Mouse (Mus musculus) lung, postnatal 25 days (tissue): ENCODE measurements at regions not wholly inside any gene's neighbourhood (a gene's known extent, or its start where the extent isn't known, plus 50 kb on each side); places are given as distances from the start of the nearest gene placed in this dataset.

Source experiments
- DNase-seq: peaks from one replicate; pipeline ENCODE4 v3.0.0; 2022; ENCODE audit warnings: low spot score

DNA sequence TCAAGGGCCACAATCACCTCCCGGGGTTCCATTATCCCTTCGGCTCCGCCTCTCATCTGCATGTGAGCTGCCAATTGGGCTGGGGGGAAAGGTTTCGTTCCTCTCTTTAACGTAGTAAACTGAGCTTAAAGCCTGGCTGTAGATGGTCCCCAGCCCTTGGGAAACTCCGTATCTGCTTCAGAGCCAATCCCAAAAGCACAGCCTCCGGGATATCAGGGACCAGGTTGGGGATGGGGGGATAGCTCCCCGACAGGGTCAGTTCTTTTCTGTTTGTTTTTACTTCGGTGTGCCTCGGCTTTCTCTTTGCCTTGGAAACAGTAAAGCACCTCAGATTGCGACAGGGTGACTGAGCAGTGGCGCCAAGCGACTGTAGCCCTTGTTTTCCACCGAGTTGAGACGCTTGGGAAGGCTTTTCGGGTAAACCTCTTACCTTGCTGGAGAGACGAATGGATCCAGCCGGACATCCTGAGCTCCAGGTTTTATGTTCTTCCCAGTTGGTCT is 64.5 kb downstream of the Tfap2c start:
- no peak for DNase-seq

DNA sequence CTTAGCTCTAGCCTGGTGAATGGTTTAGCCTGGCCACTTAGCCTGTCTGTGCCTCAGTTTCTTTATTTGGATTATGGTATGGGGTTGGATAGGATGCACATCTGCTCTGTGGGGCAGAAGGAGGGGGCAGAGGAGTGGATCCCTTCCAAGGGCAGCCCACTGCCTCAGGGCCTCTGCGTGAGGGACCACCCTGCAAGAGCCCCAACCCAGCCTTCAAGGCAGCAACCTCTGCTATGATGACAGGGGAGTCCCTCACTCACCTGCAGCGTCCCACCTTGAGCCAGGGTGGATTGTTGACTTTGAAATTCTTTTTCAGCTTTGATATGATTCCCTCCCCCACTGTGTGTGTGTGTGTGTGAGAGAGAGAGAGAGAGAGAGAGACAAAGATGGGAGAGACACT is 65.8 kb downstream of the Tfap2c start:
- DNase-seq, result no peak

DNA sequence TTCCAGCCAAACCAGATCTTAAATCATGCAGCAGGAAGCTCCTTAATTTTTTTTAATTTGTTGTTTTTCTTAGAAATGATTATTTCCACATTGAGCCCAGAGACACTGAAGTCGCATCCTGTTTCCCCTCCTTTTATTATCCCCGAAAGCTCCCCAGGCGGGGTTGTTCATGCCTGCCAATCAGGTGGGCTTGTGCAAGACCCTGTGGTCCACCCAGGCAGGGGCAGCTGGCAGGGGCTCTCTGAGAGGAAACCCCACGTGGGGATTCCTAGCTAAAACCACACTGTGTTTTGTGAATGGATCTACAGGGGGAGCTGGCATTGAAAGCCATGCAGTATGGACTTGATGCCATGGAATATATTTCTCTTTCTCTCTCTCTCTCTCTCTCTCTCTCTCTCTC is 66.2 kb downstream of the Tfap2c start:
- no peak for DNase-seq

DNA sequence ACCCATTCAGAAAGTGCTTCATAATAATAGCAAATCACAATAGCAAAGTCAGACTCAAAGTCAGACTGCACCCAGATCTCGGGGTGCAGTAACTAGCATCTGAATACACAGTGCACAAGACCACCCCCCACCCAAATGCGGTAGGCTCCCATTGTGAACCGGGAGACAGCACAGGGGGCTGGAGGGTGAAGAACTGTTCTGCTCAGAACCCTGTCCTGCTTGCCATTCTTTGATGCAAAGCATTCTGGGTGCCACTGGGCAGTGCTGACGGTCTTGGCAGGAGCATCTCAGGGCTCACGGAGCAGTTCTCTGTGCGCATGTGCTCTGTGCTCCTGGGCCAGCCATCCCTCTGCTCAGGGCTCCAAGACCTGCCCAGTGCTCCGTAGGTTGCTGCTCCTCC is 69.8 kb downstream of the Tfap2c start:
- no peak for DNase-seq

DNA sequence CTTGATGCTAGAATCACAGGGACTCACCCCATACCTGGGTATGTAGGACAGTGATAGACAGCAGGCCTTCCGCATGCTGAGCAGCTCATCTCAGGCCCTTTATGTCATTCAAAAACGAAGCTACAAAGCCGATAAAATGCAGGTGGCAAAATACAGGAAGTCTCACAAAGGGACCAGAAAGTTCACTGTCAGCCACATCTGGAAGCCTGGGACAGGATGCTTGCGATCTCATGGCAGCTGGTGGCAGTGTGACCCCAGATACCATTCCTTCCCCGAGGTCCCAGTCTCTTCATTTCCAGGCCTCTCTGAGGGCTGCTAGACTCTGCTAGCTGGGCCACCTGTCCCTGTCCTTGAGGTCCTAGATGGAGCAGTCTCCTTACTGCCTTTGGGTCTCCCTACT is 70.6 kb downstream of the Tfap2c start:
- DNase-seq, result no peak

DNA sequence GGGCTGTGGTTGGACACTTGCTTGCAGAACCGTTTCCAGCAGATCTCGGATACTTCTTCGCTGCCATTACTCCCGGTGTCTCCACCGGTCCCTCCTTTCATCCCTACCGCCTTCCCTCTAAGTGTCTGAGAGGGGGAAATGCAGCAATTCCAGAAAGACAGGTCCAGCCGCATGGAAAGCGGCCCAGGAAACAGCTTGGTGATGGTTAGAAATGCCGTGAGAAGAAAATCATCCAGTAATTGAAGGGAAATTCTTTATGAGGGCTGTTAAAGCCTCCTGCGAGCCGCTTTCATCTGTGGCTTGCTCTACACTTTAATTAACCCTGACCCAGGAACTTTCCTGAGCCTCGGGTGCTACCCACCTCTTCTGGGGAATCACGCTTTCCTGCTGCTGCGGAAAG is 74.3 kb downstream of the Tfap2c start:
- no peak for DNase-seq

DNA sequence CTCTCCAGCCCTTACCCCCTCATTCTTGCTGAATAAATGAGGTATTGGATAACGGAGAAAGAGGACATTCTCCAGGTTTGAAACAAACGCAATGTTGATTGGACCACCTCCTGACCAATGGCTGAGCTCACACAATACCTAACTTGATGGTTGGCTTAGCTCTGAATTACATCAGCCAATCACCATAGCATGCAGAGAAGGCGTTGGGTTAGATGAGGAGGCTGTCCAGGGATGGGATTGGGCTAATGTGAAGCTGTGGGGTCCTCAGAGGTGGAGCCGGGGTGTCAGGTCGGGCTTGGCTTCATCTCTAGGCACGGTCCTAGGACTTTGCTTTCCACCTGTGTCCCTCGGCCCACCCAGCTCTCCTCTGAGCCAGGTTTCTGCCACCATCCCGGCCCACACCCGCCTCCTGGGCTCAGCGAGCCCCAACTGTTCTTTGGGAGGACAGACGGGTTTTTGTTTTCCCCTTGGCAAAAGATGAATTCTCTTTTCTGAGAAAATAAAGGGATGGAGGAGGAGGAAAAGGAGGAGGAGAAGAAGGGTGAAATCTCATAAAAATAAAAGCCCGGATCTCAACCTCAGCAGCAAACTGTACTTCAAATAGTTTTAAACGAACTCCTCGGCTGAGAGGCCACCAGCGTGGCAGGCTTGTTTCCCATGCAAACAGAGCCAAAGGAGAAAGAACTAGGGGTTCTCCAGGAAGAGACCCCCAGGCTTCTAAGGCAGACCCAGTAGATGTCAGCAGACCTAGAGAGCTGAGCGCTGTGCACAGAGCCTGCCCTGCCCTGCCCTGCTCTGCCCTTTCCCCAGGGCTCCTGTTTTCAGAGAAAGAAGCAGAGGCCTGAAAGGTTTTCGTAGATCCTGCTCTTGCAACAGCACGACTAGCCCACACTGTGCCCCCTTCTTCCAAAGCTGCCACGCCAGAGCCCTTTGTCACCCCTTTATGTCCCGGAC is 78.2 kb downstream of the Tfap2c start:
- no peak for DNase-seq

DNA sequence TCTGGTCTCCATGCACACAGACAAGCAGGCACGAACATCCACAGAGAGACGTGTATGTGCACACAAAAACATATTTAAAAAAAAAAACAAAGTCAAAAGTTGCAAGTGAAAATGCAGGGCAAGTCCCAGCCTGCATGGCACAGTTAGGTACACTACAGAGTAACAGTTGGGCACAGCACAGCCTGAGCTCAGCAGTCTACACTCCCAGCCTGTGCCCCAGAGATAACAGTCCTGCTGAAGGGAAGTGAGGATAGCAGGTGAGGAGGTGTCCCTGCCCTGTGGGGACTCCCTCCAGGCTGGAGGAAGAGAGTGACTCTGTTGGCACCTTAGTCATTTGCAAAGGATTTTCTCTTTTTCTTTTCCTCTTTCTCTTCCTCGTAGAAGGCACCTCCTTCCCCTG is 80.9 kb downstream of the Tfap2c start:
- no peak for DNase-seq

DNA sequence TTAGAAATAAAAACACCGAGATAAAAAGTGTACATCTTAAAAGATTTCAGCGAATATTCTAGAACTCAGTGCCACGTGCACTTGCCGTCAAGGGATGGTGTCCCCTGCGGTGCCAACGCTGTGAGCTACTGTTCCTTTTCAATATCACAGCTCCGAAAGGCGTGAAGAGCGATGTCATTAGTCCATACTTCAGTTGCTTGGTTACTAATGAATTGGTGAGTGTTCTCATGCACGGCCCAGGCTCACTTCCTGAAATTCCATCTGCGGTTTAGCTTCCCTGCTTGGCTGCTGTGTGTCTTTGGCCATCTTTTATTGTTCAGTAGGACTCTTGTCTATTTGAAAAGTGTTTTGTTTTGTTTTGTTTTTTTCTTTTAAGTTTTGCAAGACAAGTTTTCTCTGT is 93.2 kb downstream of the Tfap2c start:
- no peak for DNase-seq

DNA sequence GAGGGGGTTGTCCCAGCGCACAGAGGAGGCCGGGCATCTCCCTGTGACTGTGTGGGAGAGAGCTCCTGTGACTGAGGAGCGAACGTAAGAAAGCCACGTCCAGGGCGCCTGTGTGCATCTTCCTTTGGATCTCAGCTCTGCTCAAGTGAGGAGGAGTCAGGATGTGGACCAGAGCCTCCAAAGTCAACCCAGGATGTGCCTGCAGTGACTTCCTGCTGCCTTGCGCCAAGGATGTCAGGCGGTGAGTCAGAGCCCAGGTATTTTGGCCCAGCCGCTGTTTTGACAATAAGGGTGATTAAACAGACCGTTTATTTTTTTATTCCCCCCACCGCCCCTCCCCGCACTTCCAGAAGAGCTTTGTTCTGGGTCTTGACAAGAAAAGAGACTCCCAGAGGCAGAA is 94.5 kb downstream of the Tfap2c start:
- DNase-seq, result peak; percentile 24

DNA sequence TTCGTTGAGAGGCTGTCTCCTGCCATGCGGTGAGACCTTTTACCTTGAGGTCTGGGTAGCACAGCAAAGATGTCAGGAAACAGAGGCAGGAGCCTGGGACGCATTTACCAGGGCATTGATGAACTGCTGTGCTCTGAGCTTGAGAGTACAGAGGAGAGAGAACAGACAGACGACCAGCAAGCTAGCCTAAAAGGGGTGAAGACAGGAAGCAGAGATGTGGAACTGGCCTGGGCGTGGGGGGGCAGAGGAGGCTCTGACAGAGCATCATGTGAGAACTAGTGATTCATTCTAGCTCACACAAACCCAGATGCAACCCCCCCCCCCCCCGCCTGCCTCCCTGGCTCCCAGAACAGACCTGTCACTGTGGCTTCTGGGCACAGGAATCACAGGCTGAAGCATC is 95.1 kb downstream of the Tfap2c start:
- DNase-seq, result no peak

DNA sequence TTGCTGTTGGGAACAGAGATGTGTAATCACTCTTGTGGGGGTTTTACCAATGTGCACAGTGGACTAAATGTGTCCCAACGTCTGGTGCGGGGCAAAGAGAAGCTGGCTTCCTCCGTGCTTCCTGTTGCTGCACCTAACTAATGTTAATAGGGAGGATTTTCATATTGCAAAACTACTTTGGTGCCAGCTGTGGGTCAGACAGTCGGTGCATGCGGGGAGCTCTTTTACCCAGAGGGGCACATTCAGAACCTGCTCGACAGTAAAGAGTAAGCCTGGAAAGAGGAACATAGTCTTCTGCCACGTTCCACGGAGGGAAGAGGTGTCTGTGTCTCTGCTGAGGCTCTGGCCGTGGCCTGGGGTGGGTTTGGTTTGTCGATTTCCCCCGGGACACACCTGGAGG is 98.7 kb downstream of the Tfap2c start:
- DNase-seq, result no peak

DNA sequence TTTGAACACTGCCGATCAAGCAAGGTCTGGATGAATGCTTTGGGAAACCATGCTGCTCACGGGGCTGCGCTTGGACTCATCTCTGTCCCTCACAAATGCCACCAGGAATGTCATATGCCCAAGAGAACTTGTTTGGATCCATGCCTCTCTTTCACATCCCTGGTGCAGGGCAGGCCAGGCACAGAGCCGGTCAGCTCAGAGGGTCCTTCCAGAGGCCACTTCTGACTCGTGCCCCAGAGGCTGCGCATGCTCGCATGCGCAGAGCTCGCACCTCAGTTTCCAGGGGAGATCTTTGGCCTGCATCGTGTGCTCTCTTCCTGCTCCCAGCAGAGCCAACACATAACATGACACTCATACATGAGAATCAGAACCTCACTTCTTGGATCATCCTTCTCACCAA is 111.1 kb downstream of the Tfap2c start:
- DNase-seq, result no peak

DNA sequence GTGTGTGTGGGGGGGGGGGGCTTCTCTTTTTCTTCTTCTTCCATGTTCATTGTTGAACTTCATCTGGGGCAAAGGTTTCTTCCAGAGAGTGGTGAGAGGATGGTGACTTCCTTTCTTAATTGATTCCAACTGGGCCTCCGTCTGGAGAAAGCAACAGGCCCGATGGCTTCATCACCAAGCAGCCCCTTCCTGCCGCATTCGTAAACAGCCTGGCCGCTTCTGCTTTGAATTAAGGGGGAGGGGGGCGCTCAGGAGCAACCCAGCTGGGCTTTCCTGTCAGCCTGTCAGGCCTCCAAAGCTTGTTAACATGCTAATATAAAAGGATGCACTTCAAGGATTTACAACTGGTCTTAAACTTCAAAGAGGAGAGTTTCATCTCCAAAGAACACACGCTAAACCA is 111.5 kb downstream of the Tfap2c start:
- DNase-seq, result no peak

DNA sequence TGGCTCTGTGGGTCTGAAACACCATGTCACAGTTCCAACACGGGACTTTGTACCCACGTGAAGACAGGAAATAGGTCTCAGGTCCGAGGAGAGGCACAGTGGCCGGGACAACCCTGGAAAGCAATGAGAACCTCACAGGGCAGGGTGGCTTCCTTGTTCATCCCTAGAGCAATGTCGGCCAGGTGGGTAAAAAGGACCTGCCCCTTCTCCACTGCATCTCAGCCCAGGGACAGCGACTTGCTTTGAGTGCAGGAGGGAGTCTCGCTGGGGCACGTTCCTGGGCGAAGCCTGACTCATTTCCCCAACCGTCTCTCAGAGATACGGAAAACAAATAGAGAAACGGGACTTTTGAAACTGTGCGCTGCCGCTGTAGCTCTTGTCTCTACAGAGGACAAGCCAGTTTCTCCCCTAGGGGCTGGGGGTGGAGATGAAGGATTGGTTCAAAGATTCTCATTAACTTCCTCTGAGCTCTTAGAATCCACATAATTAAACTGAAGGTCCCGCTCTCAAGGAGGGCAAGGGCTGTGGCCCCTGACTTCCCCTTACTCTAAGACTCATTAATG is 112.1 kb downstream of the Tfap2c start:
- no peak for DNase-seq

DNA sequence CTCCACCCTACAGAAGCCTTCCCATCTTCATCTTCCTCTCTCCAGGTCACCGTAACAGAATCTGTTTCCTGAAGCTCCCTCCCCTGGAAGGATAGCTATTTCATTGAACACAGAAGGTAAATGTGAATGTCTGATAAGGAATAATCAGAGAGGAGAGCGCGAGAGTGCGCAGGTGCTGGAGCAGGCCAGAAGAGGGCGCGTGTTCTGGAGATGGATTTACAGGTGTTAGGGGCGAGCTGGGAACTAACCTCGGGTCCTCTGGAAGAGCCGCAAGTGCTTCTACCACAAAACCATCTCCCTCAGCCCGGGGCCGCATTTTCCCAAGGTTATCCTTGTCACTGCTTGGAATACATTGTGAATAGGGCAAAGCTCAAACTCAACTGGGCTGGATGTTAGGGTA is 112.8 kb downstream of the Tfap2c start:
- DNase-seq, result no peak

DNA sequence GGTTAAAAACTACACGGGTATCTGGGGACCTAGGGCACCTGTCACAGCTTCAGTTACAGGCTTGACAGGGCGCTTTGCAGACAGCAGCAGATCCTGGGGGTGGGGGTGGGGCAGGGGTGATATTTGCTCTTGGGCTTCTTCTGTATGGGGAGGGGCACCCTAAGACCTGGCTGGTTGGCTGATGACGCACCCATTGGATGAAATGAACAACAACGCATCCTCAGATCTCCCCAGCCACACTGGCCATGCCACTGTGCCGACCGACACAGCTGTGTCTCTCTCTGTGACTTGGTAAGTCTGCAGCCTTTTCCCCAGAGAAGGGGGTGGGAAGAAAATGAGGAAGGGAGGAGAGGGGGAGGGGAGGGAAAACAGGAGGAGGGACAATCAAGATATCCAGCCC is 114.3 kb downstream of the Tfap2c start:
- DNase-seq, result no peak

DNA sequence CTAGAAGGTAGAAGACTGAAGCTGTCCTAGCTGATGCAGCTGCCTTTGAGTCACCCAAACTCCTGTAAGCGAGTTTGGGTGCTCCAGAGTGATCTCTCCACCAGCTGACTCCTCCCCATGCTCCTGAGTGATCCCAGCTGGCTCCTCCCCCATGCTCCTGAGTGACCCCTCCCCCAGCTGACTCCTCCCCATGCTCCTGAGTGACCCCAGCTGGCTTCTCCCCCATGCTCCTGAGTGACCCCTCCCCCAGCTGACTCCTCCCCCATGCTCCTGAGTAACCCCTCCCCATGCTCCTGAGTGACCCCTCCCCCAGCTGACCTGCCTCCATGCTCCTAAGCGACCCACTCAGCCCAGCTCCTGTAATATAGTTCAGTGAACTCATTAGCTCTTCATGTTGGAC is 123.7 kb downstream of the Tfap2c start:
- DNase-seq, result no peak

DNA sequence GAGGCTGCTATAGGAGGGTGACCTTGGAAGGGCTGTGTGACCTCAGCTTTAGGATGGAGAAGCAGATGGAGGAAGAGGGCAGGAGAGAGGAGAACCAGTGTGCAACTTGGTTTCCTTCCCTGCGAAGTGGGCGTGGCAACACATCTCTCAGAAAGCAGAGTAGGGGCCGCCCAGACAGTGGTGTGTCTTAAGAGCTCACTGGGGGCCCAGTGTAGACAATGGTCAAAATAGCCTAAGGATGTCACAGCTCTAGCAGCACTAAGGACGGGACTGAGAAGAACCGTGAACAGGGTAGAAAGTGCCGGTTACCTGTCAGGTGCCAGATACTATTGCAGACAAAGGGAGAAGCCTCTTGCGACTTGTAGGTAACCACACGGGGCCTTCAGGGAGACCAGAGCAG is 125.2 kb downstream of the Tfap2c start:
- DNase-seq, result no peak

DNA sequence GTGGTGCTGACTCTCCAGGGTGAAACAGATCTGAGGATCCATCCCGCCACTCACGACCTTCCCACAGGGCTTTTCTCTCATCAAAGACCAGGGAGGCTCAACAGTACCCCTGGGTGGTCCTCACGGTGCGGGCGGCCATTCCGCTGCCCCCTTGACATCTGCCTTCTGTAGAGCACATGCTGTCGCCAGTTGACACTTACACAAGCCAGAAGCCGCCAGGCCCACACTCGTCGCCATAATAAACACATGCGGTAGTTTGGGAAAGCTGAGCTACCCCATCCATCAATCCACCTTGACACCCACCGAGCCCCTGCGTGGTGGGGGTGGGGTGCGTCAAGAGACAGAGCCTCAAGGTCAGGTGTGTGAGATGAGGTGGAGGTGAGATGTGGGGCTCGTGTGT is 125.7 kb downstream of the Tfap2c start:
- no peak for DNase-seq

DNA sequence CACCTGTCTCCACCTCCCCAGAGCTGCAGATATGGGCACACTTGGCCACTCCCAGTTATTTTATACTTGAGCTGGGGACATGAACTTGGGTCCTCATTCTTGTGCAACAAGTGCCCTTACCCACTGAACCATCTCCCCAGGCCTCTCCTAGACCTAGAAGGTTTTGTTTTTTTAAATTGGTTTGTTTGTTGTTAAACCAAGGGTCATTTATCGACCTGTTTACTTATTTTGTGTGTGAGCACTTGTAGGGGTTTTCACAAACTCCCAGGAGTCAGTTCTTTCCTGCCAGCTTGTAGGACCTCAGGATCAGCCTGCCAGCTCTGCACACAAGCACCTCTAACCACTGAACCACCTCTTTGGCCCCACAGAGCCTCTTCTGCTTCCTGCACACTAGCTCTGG is 140.8 kb downstream of the Tfap2c start:
- no peak for DNase-seq

DNA sequence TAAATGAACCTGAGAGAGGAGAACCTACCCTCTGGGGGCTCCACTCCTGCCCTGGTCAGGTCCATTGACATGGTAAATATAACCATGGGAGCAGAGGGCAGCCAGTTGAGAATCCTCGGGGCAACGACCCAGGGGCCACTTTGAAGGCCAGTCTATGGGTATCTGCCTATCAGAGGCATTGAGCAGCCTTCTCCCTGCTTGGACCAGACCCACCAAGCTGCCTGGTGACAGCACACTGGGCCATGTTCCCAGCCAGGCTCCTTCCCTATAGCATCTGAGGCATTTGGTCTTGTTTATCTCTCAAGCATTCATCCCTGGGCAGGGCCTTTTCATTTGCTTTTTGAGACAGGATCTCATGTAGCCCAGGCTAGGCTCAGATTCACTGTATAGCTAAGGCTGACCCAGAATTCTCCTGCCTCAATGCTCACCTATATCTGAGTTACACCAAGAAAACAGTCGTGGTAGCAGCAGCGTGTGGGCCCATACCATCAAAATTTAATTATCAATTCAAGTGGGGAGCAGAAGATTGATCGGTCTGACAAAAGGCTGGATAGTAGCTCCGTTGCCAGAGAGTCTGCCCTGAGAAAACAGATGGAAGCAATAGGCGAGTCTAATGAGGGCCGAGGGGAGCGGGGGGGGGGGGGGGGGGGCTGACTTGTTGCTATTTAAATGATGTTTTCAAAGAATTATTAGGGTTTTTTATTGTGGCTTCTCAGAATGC is 141.7 kb downstream of the Tfap2c start:
- no peak for DNase-seq

DNA sequence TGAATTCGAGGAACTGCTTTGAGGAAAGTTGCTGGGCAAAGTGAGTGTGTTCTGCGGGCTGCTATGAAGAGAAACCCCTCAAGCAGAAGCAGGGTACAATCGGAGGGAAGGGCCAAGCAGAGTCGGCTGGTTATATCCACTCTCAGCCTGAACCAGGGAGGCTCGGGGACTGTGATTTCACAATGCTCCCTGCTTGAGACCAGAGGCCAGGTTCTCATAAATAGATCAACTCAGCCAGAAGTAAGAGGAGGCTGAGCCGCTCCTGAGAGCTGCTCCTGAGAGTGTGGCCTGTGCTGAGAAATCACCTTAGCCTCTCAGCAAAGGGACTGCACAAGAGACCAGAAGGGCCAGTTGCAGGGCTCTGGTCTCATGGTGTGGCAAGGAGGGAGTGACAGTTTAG is 149.6 kb downstream of the Tfap2c start:
- DNase-seq, result no peak
